Mouse (Mus musculus) monocyte, adult 5-6 weeks (primary cell): Measurements from ENCODE around the gene Gm10139. TPM values are rescaled to one million over a fixed set of nuclear protein-coding genes. Genes with fewer than 3 reads are reported as not detected.
"Not testable (repeated sequence)": the region's sequence is repeated elsewhere in the genome, so short reads cannot be mapped to it uniquely, and the experiment has no call there.

Experiments
- ATAC-seq: fragments of 153-309, 156-312 bp; replicated peaks from 2 replicates; pipeline ENCODE4 v1.8.0; 2017; ENCODE audit warnings: mild to moderate bottlenecking; ENCODE audit not compliant: low TSS enrichment, insufficient number of reproducible peaks, severe bottlenecking, poor library complexity, low FRiP score
- total RNA-seq: library from RNA; stranded (forward); fragments of 200-1000, 200-491, 200-594 nt; gene quantifications from 3 replicates; pipeline ENCODE4 v1.2.3, GENCODE M21; 2017

Gm10139 gene
- total RNA-seq, result not detected in 3 replicates

GRCm38 (mm10) chr13:65512378-65512777 lies at the start of gene Gm10139:
TSS of gene Gm10139 (plus strand) at chr13:65512678.
- ATAC-seq, result not testable (repeated sequence)

DNA sequence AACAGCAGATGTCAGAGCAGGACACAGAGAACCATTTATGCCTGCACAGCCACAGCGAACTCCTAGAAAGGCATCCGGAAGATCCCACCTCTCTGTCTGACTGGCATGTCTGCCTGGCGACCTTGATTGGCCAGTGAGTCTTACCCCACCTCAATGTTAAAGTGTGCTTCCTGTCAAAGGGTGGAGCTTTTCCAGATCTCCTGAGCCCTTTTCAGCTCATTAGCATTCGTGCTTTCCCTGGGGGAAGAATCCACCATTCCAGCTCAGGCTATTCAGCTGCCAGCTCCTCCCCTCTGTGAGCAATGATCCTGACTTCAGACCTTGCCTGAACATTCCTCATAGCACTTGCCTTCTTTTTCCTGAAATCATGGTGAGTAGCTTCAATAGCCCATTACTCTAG lies 45.2 kb downstream of the Gm10139 start:
- not testable (repeated sequence) for ATAC-seq

Other genes with a start within 250 kb of the Gm10139 start
- gene Zfp369, start 233.9 kb upstream of the Gm10139 start, total RNA-seq, result 20.6 to 43.1 TPM (median 27.9 TPM) in 3 replicates